Mouse (Mus musculus) stomach, embryonic 14.5 days (tissue): ENCODE results near the gene Mmp17. TPM values are rescaled to one million over a fixed set of nuclear protein-coding genes. Genes with fewer than 3 reads are reported as not detected.
"Not testable (repeated sequence)": the region's sequence is repeated elsewhere in the genome, so short reads cannot be mapped to it uniquely, and the experiment has no call there.

Source experiments
- ATAC-seq: fragments of 200-750 bp; cut with Nextera tagmentation; 2 replicates; pipeline ENCODE4 v1.8.0; 2017; ENCODE audit warnings: low read depth, moderate TSS enrichment; ENCODE audit not compliant: insufficient number of reproducible peaks, insufficient read depth, low FRiP score
- H3K27ac ChIP-seq: fragments of 300-500 bp; sonication (generic); 2 replicates; pipeline ENCODE4 v1.5.1; 2014; ENCODE audit warnings: mild to moderate bottlenecking, low read length, moderate library complexity, mixed read lengths
- H3K27me3 ChIP-seq: fragments of 300-500 bp; sonication (generic); 2 replicates; pipeline ENCODE4 v1.6.1; 2014; ENCODE audit warnings: low read length, control low read depth, mixed read lengths; ENCODE audit not compliant: control insufficient read depth, insufficient read depth
- H3K36me3 ChIP-seq: fragments of 300-500 bp; sonication (generic); 2 replicates; pipeline ENCODE4 v1.6.1; 2014; ENCODE audit warnings: mild to moderate bottlenecking, control low read depth, low read length, moderate library complexity, mixed read lengths; ENCODE audit not compliant: control insufficient read depth, insufficient read depth
- H3K4me1 ChIP-seq: fragments of 300-500 bp; sonication (generic); 2 replicates; pipeline ENCODE4 v1.6.1; 2014; ENCODE audit warnings: low read length, control low read depth, mixed read lengths; ENCODE audit not compliant: control insufficient read depth, insufficient read depth
- H3K4me2 ChIP-seq: fragments of 300-500 bp; sonication (generic); replicated peaks from 2 replicates; pipeline ENCODE4 v1.6.1; 2014; ENCODE audit warnings: low read depth, low read length, control low read depth
- H3K4me3 ChIP-seq: fragments of 300-500 bp; sonication (generic); 2 replicates; pipeline ENCODE4 v1.5.1; 2014; ENCODE audit warnings: low read depth, low read length, control low read depth
- H3K9ac ChIP-seq: fragments of 300-500 bp; sonication (generic); replicated peaks from 2 replicates; pipeline ENCODE4 v1.6.1; 2014; ENCODE audit warnings: low read depth, mild to moderate bottlenecking, control low read depth, low read length, moderate library complexity, mixed read lengths
- H3K9me3 ChIP-seq: fragments of 300-500 bp; sonication (generic); 2 replicates; pipeline ENCODE4 v1.6.1; 2016; ENCODE audit warnings: low read depth, low read length, control low read depth; ENCODE audit not compliant: control insufficient read depth
- WGBS: fragments of 180-500 bp; shearing (Covaris S2); extraction: QIAGEN DNeasy Blood & Tissue Kit; methylation state at CpG from one replicate; pipeline ENCODE4 v1.1.7; 2014; 5-methylcytosine and 5-hydroxymethylcytosine counted together
- polyA plus RNA-seq: library from polyadenylated mRNA; unstranded; fragments of >200 nt; fragmentation: Nextera tagmentation; extraction: Ambion mirVana; gene quantifications from 2 replicates; pipeline ENCODE4 v1.2.1, GENCODE M21; 2014

Gene Mmp17
- polyA plus RNA-seq, 1 experiment from 2014 or later, result 2.3 TPM

DNA sequence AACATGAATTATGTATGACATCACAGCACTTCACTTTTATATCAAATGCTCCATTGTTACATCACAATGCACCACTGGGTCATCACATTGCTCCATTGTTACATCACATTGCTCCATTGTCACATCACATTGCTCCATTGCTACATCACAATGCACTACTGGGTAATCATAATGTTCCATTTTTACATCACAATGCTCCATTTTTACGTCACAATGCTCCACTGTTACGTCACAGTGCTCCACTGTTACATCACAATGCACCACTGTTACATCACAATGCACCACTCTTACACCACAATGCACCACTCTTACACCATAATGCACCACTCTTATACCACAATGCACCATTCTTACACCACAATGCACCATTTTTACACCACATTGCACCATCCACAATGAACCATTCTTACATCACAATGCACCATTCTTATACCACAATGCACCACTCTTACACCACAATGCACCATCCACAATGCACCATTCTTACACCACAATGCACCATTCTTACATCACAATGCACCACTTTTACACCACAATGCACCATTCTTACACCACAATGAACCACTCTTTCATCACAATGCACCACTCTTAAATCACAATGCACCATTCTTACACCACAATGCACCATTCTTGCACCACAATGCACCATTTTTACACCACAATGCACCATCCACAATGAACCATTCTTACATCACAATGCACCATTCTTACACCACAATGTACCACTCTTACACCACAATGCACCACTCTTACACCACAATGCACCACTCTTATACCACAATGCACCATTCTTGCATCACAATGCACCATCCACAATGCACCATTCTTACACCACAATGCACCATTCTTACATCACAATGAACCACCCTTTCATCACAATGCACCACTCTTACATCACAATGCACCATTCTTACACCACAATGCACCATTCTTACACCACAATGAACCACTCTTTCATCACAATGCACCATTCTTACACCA is 48.6 kb downstream of the Mmp17 start:
- H3K4me1 ChIP-seq, H3K36me3 ChIP-seq, H3K9me3 ChIP-seq, H3K4me3 ChIP-seq, H3K9ac ChIP-seq, ATAC-seq, H3K27ac ChIP-seq, H3K4me2 ChIP-seq, H3K27me3 ChIP-seq: not testable (repeated sequence)
- WGBS, result 67% methylated on average over 2 of the region's 2 CpGs

DNA sequence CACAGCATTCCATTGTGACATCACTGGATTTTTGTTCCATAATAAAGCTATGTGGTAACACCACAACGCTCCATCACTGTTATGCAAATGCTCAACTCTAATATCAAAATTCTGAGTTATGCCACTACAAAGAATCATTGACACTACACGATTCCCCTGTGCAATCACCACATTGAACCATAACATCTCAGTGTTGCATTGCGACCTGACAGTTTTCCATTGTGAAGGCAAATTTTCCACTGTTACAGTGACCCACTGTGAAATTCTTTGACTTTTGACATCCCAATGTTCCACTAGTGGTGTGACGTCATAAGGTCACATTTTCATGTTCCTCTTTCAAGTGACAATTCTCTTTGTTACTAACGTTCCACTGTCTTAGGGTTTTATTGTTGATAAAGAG is 66.9 kb downstream of the Mmp17 start:
- Histone ChIP-seq H3K36me3 (no peaks in the 10 kb centered on the region), H3K27ac (no peak overlapping the region), H3K4me2 (no peak overlapping the region), H3K9ac (no peak overlapping the region), H3K9me3 (no peaks in the 10 kb centered on the region), H3K4me1 (no peaks in the 10 kb centered on the region), H3K27me3 (no peaks in the 10 kb centered on the region), H3K4me3 (no peak overlapping the region)
- no peak for ATAC-seq
- 96% methylated on average over 5 of the region's 5 CpGs for WGBS

DNA sequence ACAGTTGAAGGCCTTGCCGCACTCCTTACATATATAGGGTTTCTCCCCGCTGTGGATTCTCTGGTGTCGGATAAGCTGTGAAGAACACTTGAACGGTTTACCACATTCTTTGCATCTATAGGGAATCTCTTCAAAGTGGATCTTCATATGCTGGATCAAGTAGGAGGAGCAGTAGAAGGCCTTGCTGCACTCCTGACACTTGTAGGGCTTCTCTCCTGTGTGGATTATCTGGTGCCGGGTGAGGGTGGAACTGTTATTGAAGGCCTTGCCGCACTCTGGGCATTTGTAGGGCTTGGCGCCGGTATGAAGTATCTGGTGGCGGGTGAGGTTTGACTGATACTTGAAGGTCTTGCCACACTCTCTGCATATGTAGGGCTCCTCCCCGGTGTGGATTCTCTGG is 73.0 kb downstream of the Mmp17 start:
- 96% methylated on average over 10 of the region's 10 CpGs for WGBS
- no peak for ATAC-seq
- no peak overlapping the region for H3K9ac ChIP-seq

DNA sequence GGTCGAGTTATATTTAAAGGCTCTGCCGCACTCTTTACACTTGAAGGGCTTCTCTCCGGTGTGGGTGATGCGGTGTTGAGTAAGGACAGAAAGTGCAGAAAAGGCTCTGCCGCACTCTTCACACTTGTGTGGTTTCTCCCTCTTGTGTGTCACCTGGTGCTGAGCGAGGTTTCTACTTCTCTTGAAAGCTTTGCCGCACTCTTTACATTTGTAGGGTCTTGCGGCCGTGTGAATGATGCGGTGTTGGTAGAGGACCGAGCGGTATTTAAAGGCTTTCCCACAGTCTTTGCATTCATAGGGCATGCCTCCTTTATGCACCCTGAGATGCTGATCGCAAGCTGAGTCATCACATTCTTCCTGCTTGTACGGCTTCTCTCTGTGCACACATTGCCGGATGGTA is 74.0 kb downstream of the Mmp17 start:
- no peak overlapping the region for H3K4me2 ChIP-seq
- no peaks in the 10 kb centered on the region for H3K9me3 ChIP-seq
- H3K27ac ChIP-seq, result no peak overlapping the region
- no peaks in the 10 kb centered on the region for H3K27me3 ChIP-seq
- no peak overlapping the region for H3K4me3 ChIP-seq
- no peaks in the 10 kb centered on the region for H3K4me1 ChIP-seq
- H3K36me3 ChIP-seq, result peaks cover 31% of the 10 kb centered on the region
- WGBS, result 93% methylated on average over 15 of the region's 15 CpGs
- H3K9ac ChIP-seq, result no peak overlapping the region
- no peak for ATAC-seq

More for the DNA sequence above, 73.0 kb downstream of the Mmp17 start:
- Histone ChIP-seq H3K9me3 (no peaks in the 10 kb centered on the region), H3K4me2 (no peak overlapping the region), H3K27me3 (no peaks in the 10 kb centered on the region), H3K4me3 (no peak overlapping the region), H3K27ac (no peak overlapping the region), H3K36me3 (peaks cover 31% of the 10 kb centered on the region), H3K4me1 (no peaks in the 10 kb centered on the region)

Other genes with a start within 250 kb of the Mmp17 start
- gene Sfswap, start 82.9 kb upstream of the Mmp17 start, polyA plus RNA-seq, result 55.9 and 56.7 TPM in 2 replicates
- gene Zfp11, start 85.9 kb downstream of the Mmp17 start, polyA plus RNA-seq, result 4.7 and 5.8 TPM in 2 replicates
- gene Sept14, start 124.3 kb downstream of the Mmp17 start, polyA plus RNA-seq, result not detected in 2 replicates
- gene Mrps17, start 131.3 kb downstream of the Mmp17 start, polyA plus RNA-seq, result 194 and 206 TPM in 2 replicates
- gene Nipsnap2, start 140.9 kb downstream of the Mmp17 start, polyA plus RNA-seq, result 98.4 and 103 TPM in 2 replicates
- 36.4 and 37.0 TPM in 2 replicates for gene Psph, start 203.3 kb downstream of the Mmp17 start, polyA plus RNA-seq